Mouse (Mus musculus) testis, adult 2 months (tissue): ENCODE measurements at regions not wholly inside any gene's neighbourhood (a gene's known extent, or its start where the extent isn't known, plus 50 kb on each side); places are given as distances from the start of the nearest gene placed in this dataset.

ENCODE experiments used
- H3K27ac ChIP-seq: fragments of 200-500 bp; 2 replicates; pipeline ENCODE4 v1.5.1; 2012; ENCODE audit warnings: low read depth, low read length; ENCODE audit not compliant: control insufficient read depth, insufficient read depth
- H3K27me3 ChIP-seq: fragments of 200-500 bp; 2 replicates; pipeline ENCODE4 v1.6.1; 2012; ENCODE audit warnings: mild to moderate bottlenecking, low read length, moderate library complexity; ENCODE audit not compliant: control insufficient read depth, insufficient read depth
- H3K36me3 ChIP-seq: fragments of 200-500 bp; 2 replicates; pipeline ENCODE4 v1.6.1; 2012; ENCODE audit warnings: mild to moderate bottlenecking, low read length; ENCODE audit not compliant: control insufficient read depth, insufficient read depth
- H3K4me1 ChIP-seq: fragments of 200-500 bp; 2 replicates; pipeline ENCODE4 v1.6.1; 2012; ENCODE audit warnings: low read length; ENCODE audit not compliant: control insufficient read depth, insufficient read depth
- H3K4me3 ChIP-seq: fragments of 200-500 bp; 2 replicates; pipeline ENCODE4 v1.5.1; 2012; ENCODE audit warnings: low read depth, mild to moderate bottlenecking, low read length, moderate library complexity, mixed read lengths; ENCODE audit not compliant: control insufficient read depth
- CTCF ChIP-seq: fragments of 200-500 bp; IDR thresholded peaks from 2 replicates; pipeline ENCODE4 v1.5.1; 2012; ENCODE audit warnings: low read depth, mild to moderate bottlenecking, inconsistent platforms, low read length, moderate library complexity; ENCODE audit not compliant: control insufficient read depth, insufficient read depth, insufficient replicate concordance
- POLR2A ChIP-seq: fragments of 200-500 bp; IDR thresholded peaks from 2 replicates; pipeline ENCODE4 v1.6.1; 2012; ENCODE audit warnings: low read depth, mild to moderate bottlenecking, inconsistent platforms, low read length, moderate library complexity; ENCODE audit not compliant: control insufficient read depth

DNA sequence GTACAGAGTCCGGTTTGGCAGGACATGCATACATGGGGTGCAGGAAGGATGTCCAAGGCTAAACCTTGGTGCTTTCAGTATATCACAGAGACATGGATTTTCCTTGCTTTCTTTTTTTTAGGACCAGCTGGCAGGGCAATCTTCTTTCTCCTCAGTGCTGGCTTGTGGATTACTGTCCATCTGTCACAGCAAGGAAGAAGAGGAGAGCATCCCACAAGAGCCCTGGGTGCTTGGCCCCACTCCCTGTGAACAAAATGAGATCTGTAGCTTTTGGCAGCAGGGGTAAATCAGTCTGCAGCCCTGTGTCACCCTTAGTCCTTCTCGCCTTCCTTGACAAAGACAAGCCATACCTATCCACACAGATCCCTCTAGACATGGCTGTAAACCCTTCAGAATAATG, 115.5 kb downstream of the Cd83 start:
- Histone ChIP-seq H3K27me3 (no peaks in the 10 kb centered on the region), H3K36me3 (no peaks in the 10 kb centered on the region), H3K27ac (no peak overlapping the region), H3K4me1 (no peaks in the 10 kb centered on the region), H3K4me3 (no peak overlapping the region)
- TF ChIP-seq POLR2A (no peak), CTCF (no peak)

- H3K4me1 ChIP-seq = no peaks in the 10 kb centered on the region
- H3K27ac ChIP-seq = no peak overlapping the region
- H3K36me3 ChIP-seq = no peaks in the 10 kb centered on the region
- TF ChIP-seq POLR2A (no peak), CTCF (no peak)
- no peak overlapping the region for H3K4me3 ChIP-seq
- H3K27me3 ChIP-seq = no peaks in the 10 kb centered on the region
Measured at GRCm38 (mm10) chr13:43900758-43901157, 116.2 kb downstream of the Cd83 start.

DNA sequence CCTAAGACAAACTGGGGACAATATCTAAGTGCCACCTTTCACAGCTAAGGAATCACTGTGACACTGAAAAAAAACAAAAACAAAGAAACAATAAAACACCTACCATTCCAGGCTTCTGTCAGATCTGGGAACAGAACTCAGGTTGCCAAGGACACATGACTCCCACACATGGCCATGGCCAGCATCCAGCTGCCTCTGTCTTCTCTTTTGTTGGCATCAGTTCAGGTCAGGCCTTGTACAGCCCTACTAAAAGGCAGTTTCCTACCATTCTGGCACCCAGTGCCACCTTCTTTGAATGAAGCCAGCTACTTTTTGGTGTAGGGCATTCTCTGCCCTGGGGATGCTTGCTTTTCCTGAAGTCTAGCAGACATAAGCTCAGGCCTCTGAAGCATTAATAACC, 118.8 kb downstream of the Cd83 start:
- Histone ChIP-seq H3K4me1 (no peaks in the 10 kb centered on the region), H3K36me3 (no peaks in the 10 kb centered on the region), H3K27ac (no peak overlapping the region), H3K27me3 (no peaks in the 10 kb centered on the region), H3K4me3 (no peak overlapping the region)
- TF ChIP-seq CTCF = no peak
- TF ChIP-seq POLR2A = no peak

- H3K27me3 ChIP-seq = no peaks in the 10 kb centered on the region
- no peak for TF ChIP-seq CTCF
- TF ChIP-seq POLR2A = no peak
- H3K4me3 ChIP-seq = no peak overlapping the region
- H3K27ac ChIP-seq = no peak overlapping the region
- no peaks in the 10 kb centered on the region for H3K36me3 ChIP-seq
- H3K4me1 ChIP-seq = no peaks in the 10 kb centered on the region
Measured at GRCm38 (mm10) chr13:43904291-43904690, 119.7 kb downstream of the Cd83 start.

GRCm38 (mm10) chr13:43906241-43906640, 121.7 kb downstream of the Cd83 start:
- TF ChIP-seq POLR2A = no peak
- TF ChIP-seq CTCF = no peak
- Histone ChIP-seq H3K4me1 (no peaks in the 10 kb centered on the region), H3K36me3 (no peaks in the 10 kb centered on the region), H3K27ac (no peak overlapping the region), H3K4me3 (no peak overlapping the region), H3K27me3 (no peaks in the 10 kb centered on the region)

- no peak overlapping the region for H3K4me3 ChIP-seq
- H3K4me1 ChIP-seq = no peaks in the 10 kb centered on the region
- H3K36me3 ChIP-seq = no peaks in the 10 kb centered on the region
- H3K27me3 ChIP-seq = no peaks in the 10 kb centered on the region
- TF ChIP-seq POLR2A = no peak
- no peak for TF ChIP-seq CTCF
- H3K27ac ChIP-seq = no peak overlapping the region; the same call in 1 of the 2 replicates
Measured at GRCm38 (mm10) chr13:43907425-43907824, 122.8 kb downstream of the Cd83 start.

- no peak overlapping the region for H3K4me3 ChIP-seq
- H3K36me3 ChIP-seq = no peaks in the 10 kb centered on the region
- H3K27me3 ChIP-seq = no peaks in the 10 kb centered on the region
- no peaks in the 10 kb centered on the region for H3K4me1 ChIP-seq
- no peak for TF ChIP-seq POLR2A
- TF ChIP-seq CTCF = no peak
- peak overlapping the region; percentile 4; the same call in 1 of the 2 replicates for H3K27ac ChIP-seq
Measured at GRCm38 (mm10) chr13:43908041-43908644, 123.6 kb downstream of the Cd83 start.
